Mouse (Mus musculus) brain, embryonic 14.5 days (tissue): ENCODE measurements at regions not wholly inside any gene's neighbourhood (a gene's known extent, or its start where the extent isn't known, plus 50 kb on each side); places are given as distances from the start of the nearest gene placed in this dataset.
"Not testable (repeated sequence)": the region's sequence is repeated elsewhere in the genome, so short reads cannot be mapped to it uniquely, and the experiment has no call there.

Experiments
- CTCF ChIP-seq: fragments of 200-500 bp; IDR thresholded peaks from 2 replicates; pipeline ENCODE4 v1.5.1; 2012; ENCODE audit warnings: inconsistent platforms, mild to moderate bottlenecking, moderate library complexity, borderline replicate concordance; ENCODE audit not compliant: insufficient read depth, insufficient read length; ENCODE audit errors: extremely low read depth
- POLR2A ChIP-seq: fragments of 200-500 bp; IDR thresholded peaks from 2 replicates; pipeline ENCODE4 v1.6.1; 2012; ENCODE audit warnings: mild to moderate bottlenecking, inconsistent platforms, borderline replicate concordance; ENCODE audit not compliant: poor library complexity, insufficient read depth, insufficient read length, severe bottlenecking; ENCODE audit errors: extremely low read depth

DNA sequence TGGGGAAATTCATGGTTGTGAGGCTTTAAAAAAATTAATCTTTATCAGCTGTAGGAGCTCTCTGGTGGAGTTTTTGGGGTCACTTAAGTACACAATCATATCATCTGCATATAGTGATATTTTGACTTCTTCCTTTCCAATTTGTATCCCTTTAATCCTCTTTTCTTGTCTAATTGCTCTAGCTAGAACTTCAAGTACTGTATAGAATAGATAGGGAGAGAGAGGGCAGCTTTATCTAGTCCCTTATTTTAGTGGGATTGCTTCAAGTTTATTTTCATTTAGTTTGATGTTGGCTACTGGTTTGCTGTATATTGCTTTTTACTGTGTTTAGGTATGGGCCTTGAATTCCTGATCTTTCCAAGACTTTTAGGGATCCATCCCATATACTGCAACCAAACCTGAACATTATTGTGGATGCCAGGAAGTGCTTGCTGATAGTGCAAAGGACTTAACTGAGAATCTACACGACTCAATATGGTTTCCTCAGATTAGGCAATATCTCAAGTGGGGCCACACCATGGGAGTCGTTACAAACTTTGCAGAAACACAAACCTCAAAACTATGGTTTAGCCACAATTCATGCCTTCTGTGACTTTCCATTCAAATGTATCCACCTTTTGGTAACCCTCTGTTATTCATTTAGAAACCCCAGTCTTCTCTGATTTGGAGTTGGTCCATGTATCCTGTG, 585.6 kb upstream of the Olfr1507 start:
- not testable (repeated sequence) for TF ChIP-seq POLR2A, CTCF
